Mouse (Mus musculus) right cerebral cortex, postnatal 10 days (tissue): ENCODE measurements around the gene Gm20747.
"Not testable (repeated sequence)": the region's sequence is repeated elsewhere in the genome, so short reads cannot be mapped to it uniquely, and the experiment has no call there.

Source experiments
- DNase-seq, 2 experiments: peaks; one replicate each; pipeline ENCODE4 v3.0.0; 2021; ENCODE audit warnings: low spot score in 2 of 2

Gene Gm20747

GRCm38 (mm10) chrY:53418191-53418590 is at the start of gene Gm20747:
Gene Gm20747 (minus strand): TSS chrY:53418291.
- not testable (repeated sequence) for DNase-seq
